Mouse (Mus musculus) ES-Bruce4 (cell line): ENCODE data around the gene Rad54l2. TPM values are rescaled to one million over a fixed set of nuclear protein-coding genes. Genes with fewer than 3 reads are reported as not detected.

Experiments used
- H3K27ac ChIP-seq: 2 replicates; pipeline ENCODE4 v1.5.1; 2012; ENCODE audit warnings: low read length, inconsistent platforms; ENCODE audit not compliant: insufficient read depth
- H3K27me3 ChIP-seq: 2 replicates; pipeline ENCODE4 v1.6.1; 2012; ENCODE audit warnings: mild to moderate bottlenecking, low read length, inconsistent platforms; ENCODE audit not compliant: control insufficient read depth, poor library complexity, insufficient read depth, severe bottlenecking
- H3K36me3 ChIP-seq: 2 replicates; pipeline ENCODE4 v1.6.1; 2012; ENCODE audit warnings: inconsistent platforms, mild to moderate bottlenecking, low read length, moderate library complexity; ENCODE audit not compliant: control insufficient read depth, poor library complexity, insufficient read depth, severe bottlenecking
- H3K4me1 ChIP-seq: one replicate; pipeline ENCODE4 v1.8.1; 2011; ENCODE audit warnings: low read length; ENCODE audit not compliant: control insufficient read depth, insufficient read depth
- H3K4me3 ChIP-seq: 2 replicates; pipeline ENCODE4 v1.5.1; 2011; ENCODE audit warnings: low read depth, mild to moderate bottlenecking, low read length
- H3K9ac ChIP-seq: 2 replicates; pipeline ENCODE4 v1.6.1; 2012; ENCODE audit warnings: low read depth, mild to moderate bottlenecking, inconsistent platforms; ENCODE audit not compliant: poor library complexity, severe bottlenecking
- H3K9me3 ChIP-seq: replicated peaks from 2 replicates; pipeline ENCODE4 v1.6.1; 2012; ENCODE audit warnings: mild to moderate bottlenecking, low read length, inconsistent platforms; ENCODE audit not compliant: control insufficient read depth, poor library complexity, insufficient read depth, severe bottlenecking
- CTCF ChIP-seq: IDR thresholded peaks from one replicate; pipeline ENCODE4 v1.8.1; 2011; ENCODE audit warnings: low read depth, low read length
- EP300 ChIP-seq: IDR thresholded peaks from 2 replicates; pipeline ENCODE4 v1.6.1; 2011; ENCODE audit warnings: low read depth, low read length; ENCODE audit not compliant: insufficient read depth
- POLR2A ChIP-seq: IDR thresholded peaks from one replicate; pipeline ENCODE4 v1.8.1; 2011; ENCODE audit warnings: low read length; ENCODE audit not compliant: insufficient read depth
- polyA plus RNA-seq: library from polyadenylated mRNA; stranded (reverse); fragments of >200 nt; gene quantifications from 2 replicates; pipeline ENCODE4 v1.2.4, GENCODE M21; 2011; ENCODE audit warnings: low read depth; ENCODE audit not compliant: missing spikeins, insufficient read depth, insufficient read length

The Rad54l2 gene
- polyA plus RNA-seq, 1 experiment = 34.6 TPM

- no peaks in the 10 kb centered on the region for H3K36me3 ChIP-seq
- H3K9me3 ChIP-seq = no peaks in the 10 kb centered on the region
- no peaks in the 10 kb centered on the region for H3K27me3 ChIP-seq
- H3K4me3 ChIP-seq = no peak overlapping the region
- H3K27ac ChIP-seq = no peak overlapping the region
- TF ChIP-seq EP300 (no peak), CTCF (no peak), POLR2A (no peak)
- H3K9ac ChIP-seq = no peak overlapping the region
- H3K4me1 ChIP-seq = no peaks in the 10 kb centered on the region
Observed at GRCm38 (mm10) chr9:106818191-106818590, 29.2 kb upstream of the Rad54l2 start.

GRCm38 (mm10) chr9:106806503-106806902 lies 17.5 kb upstream of the Rad54l2 start:
- Histone ChIP-seq H3K9ac (no peak overlapping the region), H3K4me1 (no peaks in the 10 kb centered on the region), H3K9me3 (peaks cover 7% of the 10 kb centered on the region; the same call in 1 of the 2 replicates), H3K36me3 (no peaks in the 10 kb centered on the region), H3K27ac (no peak overlapping the region), H3K4me3 (no peak overlapping the region), H3K27me3 (no peaks in the 10 kb centered on the region)
- TF ChIP-seq CTCF = no peak
- no peak for TF ChIP-seq EP300
- TF ChIP-seq POLR2A = no peak

- Histone ChIP-seq H3K36me3 (no peaks in the 10 kb centered on the region), H3K27me3 (no peaks in the 10 kb centered on the region), H3K27ac (no peak overlapping the region), H3K4me1 (peaks cover 1% of the 10 kb centered on the region), H3K9ac (no peak overlapping the region), H3K9me3 (no peaks in the 10 kb centered on the region), H3K4me3 (no peak overlapping the region)
- no peak for TF ChIP-seq POLR2A
- no peak for TF ChIP-seq EP300
- TF ChIP-seq CTCF = no peak
Observed at GRCm38 (mm10) chr9:106790831-106791230, 1.8 kb upstream of the Rad54l2 start.

- no peaks in the 10 kb centered on the region for H3K9me3 ChIP-seq
- H3K9ac ChIP-seq = peak overlapping the region; percentile 95; the same call in 1 of the 2 replicates
- TF ChIP-seq EP300 = no peak
- TF ChIP-seq CTCF = no peak
- no peak for TF ChIP-seq POLR2A
- H3K4me1 ChIP-seq = peaks cover 1% of the 10 kb centered on the region
- H3K4me3 ChIP-seq = peak overlapping the region; percentile 83
- no peaks in the 10 kb centered on the region for H3K36me3 ChIP-seq
- H3K27me3 ChIP-seq = no peaks in the 10 kb centered on the region
- no peak overlapping the region for H3K27ac ChIP-seq
Observed at GRCm38 (mm10) chr9:106789363-106789762, 369 bp upstream of the Rad54l2 start.

GRCm38 (mm10) chr9:106787979-106788811 lies 799 bp downstream of the Rad54l2 start:
- no peaks in the 10 kb centered on the region for H3K36me3 ChIP-seq
- no peak for TF ChIP-seq POLR2A
- no peak for TF ChIP-seq EP300
- TF ChIP-seq CTCF = no peak
- no peak overlapping the region for H3K27ac ChIP-seq

GRCm38 (mm10) chr9:106785206-106785605 lies 3.8 kb downstream of the Rad54l2 start:
- H3K4me1 ChIP-seq = no peaks in the 10 kb centered on the region
- no peak overlapping the region for H3K4me3 ChIP-seq
- no peak overlapping the region for H3K9ac ChIP-seq
- TF ChIP-seq POLR2A (no peak), EP300 (no peak), CTCF (no peak)
- H3K9me3 ChIP-seq = no peaks in the 10 kb centered on the region
- no peaks in the 10 kb centered on the region for H3K36me3 ChIP-seq
- no peak overlapping the region for H3K27ac ChIP-seq
- H3K27me3 ChIP-seq = no peaks in the 10 kb centered on the region

More at GRCm38 (mm10) chr9:106787979-106788811, 799 bp downstream of the Rad54l2 start:
- Histone ChIP-seq H3K9me3 (no peaks in the 10 kb centered on the region), H3K4me3 (peak overlapping the region; percentile 83), H3K4me1 (peaks cover 1% of the 10 kb centered on the region), H3K9ac (peak overlapping the region; percentile 95), H3K27me3 (no peaks in the 10 kb centered on the region)
